Mouse (Mus musculus) CH12.LX (cell line): ENCODE measurements around the gene Rpl9-ps1. TPM values are rescaled to one million over a fixed set of nuclear protein-coding genes. Genes with fewer than 3 reads are reported as not detected.

Source experiments
- DNase-seq: peaks from one replicate; pipeline ENCODE4 v3.0.0-alpha.2; 2013; ENCODE audit errors: extremely low read depth
- H3K27ac ChIP-seq: 2 replicates; pipeline ENCODE4 v1.5.1; 2012; ENCODE audit warnings: low read depth, mild to moderate bottlenecking, control low read depth, moderate library complexity; ENCODE audit not compliant: insufficient read depth
- H3K27me3 ChIP-seq: replicated peaks from 2 replicates; pipeline ENCODE3; 2012; ENCODE audit warnings: inconsistent platforms
- H3K36me3 ChIP-seq, 2 experiments: replicated peaks in 1 of 2; 2 replicates each; pipeline versions ENCODE3 to v1.6.1; 2012; ENCODE audit warnings: inconsistent platforms in 1 of 2, low read length in 1 of 2, mild to moderate bottlenecking in 1 of 2, mixed read lengths in 1 of 2, moderate library complexity in 1 of 2; ENCODE audit not compliant: control insufficient read depth in 1 of 2, insufficient read depth in 1 of 2
- H3K4me1 ChIP-seq, 2 experiments: 2 replicates each; pipeline ENCODE4 v1.6.1; 2012; ENCODE audit warnings: inconsistent platforms in 1 of 2, moderate library complexity in 1 of 2; ENCODE audit not compliant: insufficient read depth in 2 of 2, control insufficient read depth in 1 of 2
- H3K4me2 ChIP-seq: 2 replicates; pipeline ENCODE4 v1.6.1; 2012; ENCODE audit warnings: low read depth, mild to moderate bottlenecking, control low read depth; ENCODE audit not compliant: poor library complexity, insufficient read depth, severe bottlenecking
- H3K4me3 ChIP-seq, 3 experiments: fragments of 150-350 bp in 1 of 3; sonication (generic) in 1 of 3; replicated peaks in 1 of 3; 2 replicates each; pipeline versions ENCODE3 to v1.5.1; 2011 to 2012; ENCODE audit warnings: low read depth in 2 of 3, low read length in 2 of 3, mild to moderate bottlenecking in 2 of 3, moderate library complexity in 2 of 3, control low read depth in 1 of 3, improper control_type of control experiment in 1 of 3, inconsistent platforms in 1 of 3, mixed read lengths in 1 of 3; ENCODE audit not compliant: poor library complexity in 1 of 3
- H3K79me2 ChIP-seq: replicated peaks from 2 replicates; pipeline ENCODE4 v1.6.1; 2012; ENCODE audit warnings: mild to moderate bottlenecking, moderate library complexity; ENCODE audit not compliant: control insufficient read depth, poor library complexity, insufficient read depth, severe bottlenecking; ENCODE audit errors: extremely low read depth
- H3K9ac ChIP-seq: 2 replicates; pipeline ENCODE4 v1.6.1; 2012; ENCODE audit warnings: low read depth, mild to moderate bottlenecking, control low read depth, moderate library complexity; ENCODE audit not compliant: insufficient read depth
- H3K9me3 ChIP-seq: replicated peaks from 2 replicates; pipeline ENCODE3; 2012; ENCODE audit warnings: low read length, inconsistent platforms, mixed read lengths
- CHD2 ChIP-seq: IDR thresholded peaks from 2 replicates; pipeline ENCODE4 v1.6.1; 2011; ENCODE audit warnings: low read length, improper control_type of control experiment
- CTCF ChIP-seq, 2 experiments: IDR thresholded peaks in 1 of 2; conservative IDR thresholded peaks in 1 of 2; 2 replicates each; pipeline ENCODE4 v1.5.1; 2011 to 2012; ENCODE audit warnings: low read depth in 2 of 2, low read length in 2 of 2, improper control_type of control experiment in 1 of 2, inconsistent platforms in 1 of 2, mild to moderate bottlenecking in 1 of 2, moderate library complexity in 1 of 2
- ETS1 ChIP-seq: conservative IDR thresholded peaks from 2 replicates; pipeline ENCODE4 v1.6.1; 2012; ENCODE audit warnings: low read depth, mild to moderate bottlenecking, inconsistent platforms, low read length, improper control_type of control experiment, moderate library complexity
- HCFC1 ChIP-seq: IDR thresholded peaks from 2 replicates; pipeline ENCODE4 v1.6.1; 2012; ENCODE audit warnings: low read depth, mild to moderate bottlenecking, inconsistent platforms, low read length, improper control_type of control experiment
- IRF4 ChIP-seq: IDR thresholded peaks from 2 replicates; pipeline ENCODE4 v1.6.1; 2014; ENCODE audit warnings: low read depth, mild to moderate bottlenecking, inconsistent platforms, low read length, improper control_type of control experiment
- JUN ChIP-seq: IDR thresholded peaks from 2 replicates; pipeline ENCODE4 v1.6.1; 2011; ENCODE audit warnings: low read depth, mild to moderate bottlenecking, low read length, improper control_type of control experiment, moderate library complexity; ENCODE audit not compliant: insufficient read depth
- JUND ChIP-seq: conservative IDR thresholded peaks from 2 replicates; pipeline ENCODE4 v1.6.1; 2011; ENCODE audit warnings: low read depth, low read length, improper control_type of control experiment
- KAT2A ChIP-seq: IDR thresholded peaks from 2 replicates; pipeline ENCODE4 v1.6.1; 2012; ENCODE audit warnings: low read length, improper control_type of control experiment, inconsistent platforms; ENCODE audit not compliant: insufficient replicate concordance
- MAX ChIP-seq: IDR thresholded peaks from 2 replicates; pipeline ENCODE4 v1.6.1; 2011; ENCODE audit warnings: low read length, improper control_type of control experiment
- MEF2A ChIP-seq: IDR thresholded peaks from 2 replicates; pipeline ENCODE4 v1.6.1; 2014; ENCODE audit warnings: low read depth, mild to moderate bottlenecking, inconsistent platforms, low read length, improper control_type of control experiment, borderline replicate concordance
- NRF1 ChIP-seq: IDR thresholded peaks from 2 replicates; pipeline ENCODE4 v1.6.1; 2014; ENCODE audit warnings: low read depth, mild to moderate bottlenecking, inconsistent platforms, low read length, improper control_type of control experiment, moderate library complexity
- PAX5 ChIP-seq: IDR thresholded peaks from 2 replicates; pipeline ENCODE4 v1.6.1; 2012; ENCODE audit warnings: low read length, inconsistent platforms, mixed read lengths
- RAD21 ChIP-seq: IDR thresholded peaks from 2 replicates; pipeline ENCODE4 v1.6.1; 2011; ENCODE audit warnings: low read depth, mild to moderate bottlenecking, low read length, improper control_type of control experiment, moderate library complexity
- RCOR1 ChIP-seq: conservative IDR thresholded peaks from 2 replicates; pipeline ENCODE4 v1.6.1; 2012; ENCODE audit warnings: low read depth, mild to moderate bottlenecking, inconsistent platforms, low read length, improper control_type of control experiment
- SIN3A ChIP-seq: IDR thresholded peaks from 2 replicates; pipeline ENCODE4 v1.6.1; 2012; ENCODE audit warnings: low read length, improper control_type of control experiment, inconsistent platforms
- SMC3 ChIP-seq: IDR thresholded peaks from 2 replicates; pipeline ENCODE4 v1.6.1; 2011; ENCODE audit warnings: low read depth, low read length, improper control_type of control experiment
- TBP ChIP-seq: conservative IDR thresholded peaks from 2 replicates; pipeline ENCODE4 v1.6.1; 2011; ENCODE audit warnings: low read depth, low read length, improper control_type of control experiment
- TCF12 ChIP-seq: IDR thresholded peaks from 2 replicates; pipeline ENCODE4 v1.6.1; 2014; ENCODE audit warnings: low read depth, mild to moderate bottlenecking, inconsistent platforms, low read length, improper control_type of control experiment
- USF2 ChIP-seq: conservative IDR thresholded peaks from 2 replicates; pipeline ENCODE4 v1.6.1; 2011; ENCODE audit warnings: low read depth, low read length, improper control_type of control experiment
- ZKSCAN1 ChIP-seq: IDR thresholded peaks from 2 replicates; pipeline ENCODE4 v1.6.1; 2012; ENCODE audit warnings: low read depth, inconsistent platforms, low read length, improper control_type of control experiment, borderline replicate concordance
- ZMIZ1 ChIP-seq: IDR thresholded peaks from 2 replicates; pipeline ENCODE4 v1.6.1; 2012; ENCODE audit warnings: low read depth, mild to moderate bottlenecking, inconsistent platforms, low read length, improper control_type of control experiment
- dilution Hi-C: fragments of 300-500 bp; cut with MboI; formaldehyde crosslinking; loops from 2 replicates; pipeline ENCODE4 v1.14.3; 2020; ENCODE audit warnings: low sequenced_read_pairs; ENCODE audit not compliant: extremely low pct_unique_long_range_greater_than_20kb, extremely low pct_ligation_motif_present
- in situ Hi-C: fragments of 300-500 bp; cut with MboI; formaldehyde crosslinking; loops from 3 replicates; pipeline ENCODE4 v1.14.3; 2019; ENCODE audit warnings: low sequenced_read_pairs, low pct_ligation_motif_present, low pct_unique_long_range_greater_than_20kb, mixed read lengths
- polyA plus RNA-seq: library from polyadenylated mRNA; unstranded; fragments of >175 nt; gene quantifications from 2 replicates; pipeline ENCODE4 v1.2.1, GENCODE M21; 2012; ENCODE audit warnings: low read depth; ENCODE audit not compliant: insufficient read length
- total RNA-seq, 2 experiments: library from RNA; depleted of rRNA; stranded (reverse); fragments of 300-350 nt in 1 of 2; fragments of >200 nt in 1 of 2; gene quantifications; 2 replicates each; pipeline ENCODE4 v1.2.3; 2012 to 2014

Rpl9-ps1 gene
- total and polyA plus RNA-seq, 3 experiments, result not detected

DNA sequence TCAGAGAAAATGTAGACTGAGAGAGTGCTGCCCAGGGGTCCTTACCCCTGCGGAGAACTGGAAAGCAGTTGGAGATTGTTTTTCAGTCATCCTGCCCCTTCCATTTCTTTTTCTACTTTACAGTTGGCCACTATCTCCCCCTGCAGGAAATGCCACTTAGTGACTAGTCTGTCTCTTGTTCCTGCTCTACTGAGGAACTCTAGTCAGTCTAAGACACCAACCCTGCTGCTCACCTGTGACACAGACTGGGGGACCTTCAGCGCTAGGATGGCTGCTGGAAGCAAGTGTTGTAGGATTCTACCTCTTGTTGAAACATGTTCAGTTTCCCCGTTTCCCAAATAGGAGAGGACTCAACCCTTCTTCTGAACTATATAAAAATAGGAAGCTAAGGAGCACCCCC lies 5.9 kb downstream of the Rpl9-ps1 start:
- H3K4me3 ChIP-seq, result no peak overlapping the region
- TF ChIP-seq TBP, result no peak
- TF ChIP-seq RAD21, result peak; percentile 69
- TF ChIP-seq SMC3, result peak; percentile 66
- TF ChIP-seq CTCF (conservative IDR thresholded peaks at IDR 0.05 in 1 of 2, IDR thresholded peaks at IDR 0.05 in 1 of 2; ENCODE audit: low read depth in 2 of 2, low read length in 2 of 2), result peak; percentile 47 to 77
- TF ChIP-seq, all 38 proteins: peak for 3
- peaks cover 16 to 32% of the 10 kb centered on the region in 2 experiments for H3K4me1 ChIP-seq
- DNase-seq, result peak; percentile 73
- no peak overlapping the region for H3K9ac ChIP-seq
- no peaks in the 10 kb centered on the region for H3K79me2 ChIP-seq
- H3K9me3 ChIP-seq, result no peaks in the 10 kb centered on the region
- dilution Hi-C loops (no loop called here), in situ Hi-C loops (loop anchor here (10.0 kb wide), 1 partner anchor 195 kb away; no protein-coding TSS in a partner anchor)
- H3K27me3 ChIP-seq, result no peaks in the 10 kb centered on the region
- no peak overlapping the region for H3K27ac ChIP-seq
- H3K4me2 ChIP-seq, result no peak overlapping the region
- no peaks in the 10 kb centered on the region for H3K36me3 ChIP-seq

DNA sequence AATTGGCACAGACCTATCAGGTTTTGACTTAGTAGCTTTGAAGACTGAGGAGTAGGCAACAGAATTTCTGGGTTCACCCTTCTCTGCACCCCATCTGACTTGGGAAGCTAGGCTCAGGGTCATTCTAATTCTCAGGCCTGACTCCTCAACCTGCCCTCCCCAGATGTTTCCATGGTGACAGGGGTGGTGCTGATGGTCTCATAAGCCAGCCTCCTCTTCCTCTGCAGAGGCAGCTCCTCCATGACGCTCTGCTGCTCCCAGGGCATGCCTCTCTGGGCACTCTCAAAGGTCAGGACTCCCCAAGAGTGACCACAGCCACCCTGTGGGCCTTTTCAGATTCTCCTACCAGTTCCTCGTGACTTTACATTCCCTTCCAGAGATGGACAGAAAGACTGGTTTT lies 6.5 kb downstream of the Rpl9-ps1 start:
- Histone ChIP-seq H3K9me3 (no peaks in the 10 kb centered on the region), H3K4me1 (peaks cover 16 to 32% of the 10 kb centered on the region in 2 experiments), H3K36me3 (no peaks in the 10 kb centered on the region), H3K27me3 (no peaks in the 10 kb centered on the region), H3K79me2 (no peaks in the 10 kb centered on the region), H3K4me3 (no peak overlapping the region), H3K4me2 (no peak overlapping the region), H3K9ac (no peak overlapping the region), H3K27ac (no peak overlapping the region)
- DNase-seq, result peak; percentile 34
- no peak for TF ChIP-seq IRF4
- no peak for TF ChIP-seq ETS1
- TF ChIP-seq ZMIZ1, result no peak
- no peak for TF ChIP-seq NRF1
- no peak for TF ChIP-seq JUND
- TF ChIP-seq MAX, result no peak
- no peak for TF ChIP-seq RCOR1
- no peak for TF ChIP-seq SIN3A
- TF ChIP-seq TBP, result no peak
- dilution Hi-C loops, result no loop called here
- in situ Hi-C loops, result loop anchor here (10.0 kb wide), 1 partner anchor 194 kb away; no protein-coding TSS in a partner anchor

DNA sequence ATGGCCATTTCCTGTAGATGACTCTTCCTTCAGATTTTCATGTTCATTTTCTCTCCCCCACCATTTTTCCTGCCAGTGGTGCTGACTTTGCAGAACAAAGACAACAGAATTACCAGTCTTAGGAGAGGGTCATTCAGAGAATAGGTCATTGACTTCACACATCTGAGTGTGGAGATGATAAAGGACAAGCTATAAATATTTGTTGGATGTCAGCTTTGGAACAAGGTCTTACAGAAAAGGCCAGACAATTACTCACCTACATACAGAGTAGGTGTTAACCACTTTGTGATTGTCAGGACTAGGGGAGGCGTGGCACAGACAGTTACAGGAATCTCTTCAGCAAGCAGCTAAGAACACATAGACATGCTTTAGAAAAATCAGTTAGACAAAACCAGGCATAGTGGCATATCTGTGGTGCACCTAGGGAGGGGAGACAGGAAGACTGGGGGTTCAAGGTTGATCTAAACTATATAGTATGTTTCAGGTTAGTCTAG lies 8.6 kb downstream of the Rpl9-ps1 start:
- in situ Hi-C loops (loop anchor here (10.0 kb wide), 1 partner anchor 192 kb away; no protein-coding TSS in a partner anchor), dilution Hi-C loops (no loop called here)
- Histone ChIP-seq H3K9ac (no peak overlapping the region), H3K4me1 (peaks cover 16 to 31% of the 10 kb centered on the region in 2 experiments), H3K4me3 (no peak overlapping the region), H3K9me3 (no peaks in the 10 kb centered on the region), H3K36me3 (no peaks in the 10 kb centered on the region), H3K27me3 (no peaks in the 10 kb centered on the region), H3K79me2 (no peaks in the 10 kb centered on the region), H3K4me2 (no peak overlapping the region), H3K27ac (no peak overlapping the region)
- no peak for DNase-seq
- TF ChIP-seq CHD2, result no peak
- no peak for TF ChIP-seq ZMIZ1
- no peak for TF ChIP-seq RAD21
- TF ChIP-seq ZKSCAN1, result no peak
- no peak for TF ChIP-seq MEF2A
- no peak for TF ChIP-seq TBP
- no peak for TF ChIP-seq HCFC1
- TF ChIP-seq IRF4, result no peak
- no peak for TF ChIP-seq USF2
- no peak for TF ChIP-seq PAX5
- TF ChIP-seq TCF12, result no peak
- TF ChIP-seq KAT2A, result no peak
- TF ChIP-seq CTCF (conservative IDR thresholded peaks at IDR 0.05 in 1 of 2, IDR thresholded peaks at IDR 0.05 in 1 of 2; ENCODE audit: low read depth in 2 of 2, low read length in 2 of 2), result no peak
- no peak for TF ChIP-seq JUN
- no peak for TF ChIP-seq SMC3
- no peak for TF ChIP-seq MAX
- TF ChIP-seq RCOR1, result no peak
